Mouse (Mus musculus) thymus, adult 2 months (tissue): ENCODE data around the gene Olig3. TPM values are rescaled to one million over a fixed set of nuclear protein-coding genes. Genes with fewer than 3 reads are reported as not detected.

Experiments used
- DNase-seq: peaks from one replicate; pipeline ENCODE4 v3.0.0; 2021
- H3K27ac ChIP-seq: fragments of 200-500 bp; 2 replicates; pipeline ENCODE4 v1.5.1; 2012; ENCODE audit warnings: low read length, control low read depth; ENCODE audit not compliant: control insufficient read depth, insufficient read depth
- H3K27me3 ChIP-seq: fragments of 200-500 bp; 2 replicates; pipeline ENCODE4 v1.6.1; 2012; ENCODE audit warnings: mild to moderate bottlenecking, low read length, moderate library complexity, mixed read lengths; ENCODE audit not compliant: control insufficient read depth, insufficient read depth
- H3K36me3 ChIP-seq: fragments of 200-500 bp; 2 replicates; pipeline ENCODE4 v1.6.1; 2012; ENCODE audit warnings: mild to moderate bottlenecking, low read length, moderate library complexity; ENCODE audit not compliant: control insufficient read depth, insufficient read depth
- H3K4me1 ChIP-seq: fragments of 200-500 bp; replicated peaks from 2 replicates; pipeline ENCODE4 v1.6.1; 2012; ENCODE audit warnings: low read length; ENCODE audit not compliant: control insufficient read depth, insufficient read depth
- H3K4me3 ChIP-seq: fragments of 200-500 bp; 2 replicates; pipeline ENCODE4 v1.5.1; 2012; ENCODE audit warnings: mild to moderate bottlenecking, low read length, control low read depth, moderate library complexity; ENCODE audit not compliant: control insufficient read depth, insufficient read depth
- CTCF ChIP-seq: fragments of 200-500 bp; IDR thresholded peaks from 2 replicates; pipeline ENCODE4 v1.5.1; 2012; ENCODE audit warnings: mild to moderate bottlenecking, control low read depth, low read length, moderate library complexity, borderline replicate concordance; ENCODE audit not compliant: control insufficient read depth, poor library complexity, insufficient read depth; ENCODE audit errors: extremely low read depth
- POLR2A ChIP-seq: fragments of 200-500 bp; IDR thresholded peaks from 2 replicates; pipeline ENCODE4 v1.6.1; 2012; ENCODE audit warnings: mild to moderate bottlenecking, low read length, control low read depth, moderate library complexity; ENCODE audit not compliant: control insufficient read depth, poor library complexity, insufficient read depth; ENCODE audit errors: extremely low read depth
- WGBS: fragments of 180-500 bp; shearing (Covaris S2); methylation state at CpG from one replicate; pipeline ENCODE4 v1.1.7; 2018; 5-methylcytosine and 5-hydroxymethylcytosine counted together
- polyA plus RNA-seq: library from polyadenylated mRNA; depleted of rRNA; stranded (reverse); fragments of >200 nt; gene quantifications from 2 replicates; pipeline ENCODE4 v1.2.3, GENCODE M21; 2012; rRNA removed

Olig3 gene
- polyA plus RNA-seq, 1 experiment, result 3.9 TPM

GRCm38 (mm10) chr10:19401136-19401535 lies 44.8 kb downstream of the Olig3 start:
- Histone ChIP-seq H3K4me3 (no peak overlapping the region), H3K4me1 (no peaks in the 10 kb centered on the region), H3K27ac (no peak overlapping the region), H3K27me3 (no peaks in the 10 kb centered on the region), H3K36me3 (no peaks in the 10 kb centered on the region)
- no peak for DNase-seq
- TF ChIP-seq POLR2A (no peak), CTCF (no peak)
- 81% methylated on average over 5 of the region's 5 CpGs for WGBS

GRCm38 (mm10) chr10:19404401-19404800 lies 48.1 kb downstream of the Olig3 start:
- Histone ChIP-seq H3K4me1 (no peaks in the 10 kb centered on the region), H3K27ac (no peak overlapping the region), H3K36me3 (no peaks in the 10 kb centered on the region), H3K4me3 (no peak overlapping the region), H3K27me3 (no peaks in the 10 kb centered on the region)
- WGBS, result 78% methylated on average over 1 of the region's 1 CpGs
- no peak for TF ChIP-seq POLR2A
- no peak for TF ChIP-seq CTCF
- DNase-seq, result no peak

- WGBS, result 100% methylated on average over 1 of the region's 1 CpGs
- TF ChIP-seq POLR2A (no peak), CTCF (no peak)
- DNase-seq, result no peak
- no peak overlapping the region for H3K27ac ChIP-seq
- no peaks in the 10 kb centered on the region for H3K4me1 ChIP-seq
- no peak overlapping the region for H3K4me3 ChIP-seq
- no peaks in the 10 kb centered on the region for H3K36me3 ChIP-seq
- H3K27me3 ChIP-seq, result no peaks in the 10 kb centered on the region
Measured at GRCm38 (mm10) chr10:19405959-19406358, 49.6 kb downstream of the Olig3 start.

- Histone ChIP-seq H3K36me3 (no peaks in the 10 kb centered on the region), H3K27me3 (no peaks in the 10 kb centered on the region), H3K4me1 (no peaks in the 10 kb centered on the region), H3K27ac (no peak overlapping the region), H3K4me3 (no peak overlapping the region)
- TF ChIP-seq POLR2A, result no peak
- TF ChIP-seq CTCF, result no peak
- whole genome bisulfite sequencing, result 96% methylated on average over 3 of the region's 3 CpGs
- no peak for DNase-seq
Measured at GRCm38 (mm10) chr10:19407168-19407567, 50.8 kb downstream of the Olig3 start.

Other genes starting within 250 kb of the Olig3 start
- gene Ifngr1, start 235.4 kb downstream of the Olig3 start, polyA plus RNA-seq, result 151 and 205 TPM in 2 replicates